Mouse (Mus musculus): ENCODE data around the gene Alkbh1.

DNA sequence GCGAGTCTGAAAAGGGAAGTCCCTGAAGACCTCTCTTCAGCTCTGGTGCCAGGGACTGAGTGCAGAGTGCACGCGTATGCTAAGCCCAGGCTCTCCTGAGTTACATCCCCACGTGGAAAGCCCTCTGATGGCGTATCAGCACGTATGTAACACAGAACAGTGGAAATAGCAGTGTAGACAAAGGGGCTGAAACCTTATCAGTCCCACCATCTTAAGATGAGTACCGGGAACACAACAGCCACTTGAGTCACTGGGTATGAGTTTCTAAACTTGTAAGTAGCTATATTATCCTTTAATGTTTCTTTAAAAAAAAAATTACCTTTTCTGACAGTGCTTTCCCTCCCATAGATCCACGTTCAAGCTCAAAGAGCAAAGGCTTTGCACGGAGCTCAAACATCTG is 5.6 kb upstream of the Alkbh1 start:
- TF ChIP-seq SMC3 (IDR thresholded peaks at IDR 0.05; ENCODE audit: low read depth, low read length) (no peak), GABPA (IDR thresholded peaks at IDR 0.05; ENCODE audit: insufficient replicate concordance, low read depth, low read length) (no peak), USF1 (IDR thresholded peaks at IDR 0.05; ENCODE audit: low read depth, low read length) (no peak), MAFK (IDR thresholded peaks at IDR 0.05; ENCODE audit: insufficient replicate concordance, low read length) (no peak), CHD2 (IDR thresholded peaks at IDR 0.05; ENCODE audit: low read length) (no peak), UBTF (IDR thresholded peaks at IDR 0.05; ENCODE audit: low read depth, low read length) (no peak), ZNF384 (IDR thresholded peaks at IDR 0.05; ENCODE audit: low read depth, low read length) (no peak), CTCF (conservative IDR thresholded peaks at IDR 0.05 in 1 of 2, IDR thresholded peaks at IDR 0.05 in 1 of 2; ENCODE audit: low read depth in 2 of 2, low read length in 2 of 2) (no peak), RAD21 (IDR thresholded peaks at IDR 0.05; ENCODE audit: low read depth, low read length) (no peak), USF2 (conservative IDR thresholded peaks at IDR 0.05; ENCODE audit: low read depth, low read length) (no peak), NELFE (IDR thresholded peaks at IDR 0.05; ENCODE audit: low read depth, low read length) (no peak), MXI1 (IDR thresholded peaks at IDR 0.05; ENCODE audit: low read depth, low read length) (no peak), EP300 (IDR thresholded peaks at IDR 0.05; ENCODE audit: low read length) (no peak)
